ENCODE assay signal across 8 mouse cellular contexts in genomic region chr15:12321788-12322621, GRCm38 (mm10). TPM values are rescaled to one million over a fixed set of nuclear protein-coding genes. Genes with fewer than 3 reads are reported as not detected.
DNase-seq lines count a peak whose midpoint lies in the region; ATAC-seq and TF ChIP-seq lines count a peak whose summit lies in the region.

1810049J17Rik (minus strand) TSS chr15:12321899.

- intact Hi-C loops in left cerebral cortex, adult 2 months (cut with DNase I) = loop anchor here (5.0 to 10.0 kb wide), 4 partner anchors 115 to 917 kb away; partner anchors contain the start of genes Mtmr12 and Pdzd2
- intact Hi-C loops in left cerebral cortex, postnatal 10 days (cut with DNase I) = loop anchor here (5.0 kb wide), 1 partner anchor 55 kb away; no protein-coding TSS in a partner anchor

- ATAC-seq in limb, embryonic 15.5 days (ENCODE audit: insufficient number of reproducible peaks, low FRiP score, low TSS enrichment, low read depth) = no peak
- ATAC-seq in midbrain, embryonic 15.5 days (replicated peaks) = peak; percentile 53
- ATAC-seq in stomach, embryonic 15.5 days (ENCODE audit: insufficient read depth, low FRiP score, low read depth) = peak; percentile 28; the same call in 1 of the 2 replicates

- H3K9ac ChIP-seq in limb, embryonic 15.5 days = peak within 1 kb of the TSS; percentile 89
- peak within 1 kb of the TSS; percentile 92 for H3K9ac ChIP-seq in midbrain, embryonic 15.5 days
- H3K9ac ChIP-seq in stomach, embryonic 15.5 days = peak within 1 kb of the TSS; percentile 97

- no peaks in the 10 kb centered on the region for H3K36me3 ChIP-seq in limb, embryonic 15.5 days
- no peaks in the 10 kb centered on the region for H3K36me3 ChIP-seq in midbrain, embryonic 15.5 days (replicated peaks)
- H3K36me3 ChIP-seq in stomach, embryonic 15.5 days = no peaks in the 10 kb centered on the region

- peak within 1 kb of the TSS; percentile 70 for H3K4me2 ChIP-seq in limb, embryonic 15.5 days
- H3K4me2 ChIP-seq in midbrain, embryonic 15.5 days = peak within 1 kb of the TSS; percentile 78
- H3K4me2 ChIP-seq in stomach, embryonic 15.5 days = peak within 1 kb of the TSS; percentile 76

- peaks cover 8% of the 10 kb centered on the region for H3K4me1 ChIP-seq in limb, embryonic 15.5 days
- H3K4me1 ChIP-seq in midbrain, embryonic 15.5 days = peaks cover 29% of the 10 kb centered on the region
- H3K4me1 ChIP-seq in stomach, embryonic 15.5 days = peaks cover 11% of the 10 kb centered on the region; the same call in 1 of the 2 replicates

- under 1% methylated on average over 67 of the region's 70 CpGs for WGBS in limb, embryonic 15.5 days
- under 1% methylated on average over 63 of the region's 70 CpGs for WGBS in midbrain, embryonic 15.5 days
- WGBS in stomach, embryonic 15.5 days = under 1% methylated on average over 70 of the region's 70 CpGs

- peaks cover 4% of the 10 kb centered on the region; the same call in 1 of the 2 replicates for H3K27me3 ChIP-seq in limb, embryonic 15.5 days
- H3K27me3 ChIP-seq in midbrain, embryonic 15.5 days (replicated peaks) = peaks cover 4% of the 10 kb centered on the region; the same call in 1 of the 2 replicates
- no peaks in the 10 kb centered on the region for H3K27me3 ChIP-seq in stomach, embryonic 15.5 days (replicated peaks)

- H3K9me3 ChIP-seq in limb, embryonic 15.5 days = no peaks in the 10 kb centered on the region
- no peaks in the 10 kb centered on the region for H3K9me3 ChIP-seq in midbrain, embryonic 15.5 days
- no peaks in the 10 kb centered on the region for H3K9me3 ChIP-seq in stomach, embryonic 15.5 days

- DNase-seq in left cerebral cortex, adult 2 months (ENCODE audit: extremely low spot score in 1 of 2, low spot score in 2 of 2) = peak in 1 of 2 experiments; percentile 38
- no peak for DNase-seq in left cerebral cortex, postnatal 10 days (ENCODE audit: extremely low spot score in 1 of 2, low spot score in 2 of 2)
- peak; percentile 43 for DNase-seq in cerebellum, adult 8-10 months
- DNase-seq in frontal cortex, postnatal 14 days (ENCODE audit: low spot score in 2 of 2) = peak; percentile 11 to 19
- DNase-seq in hindlimb bud, embryonic 11.5 days (ENCODE audit: extremely low spot score, low read depth, low spot score) = peak; percentile 5

- peak within 1 kb of the TSS; percentile 100 for H3K4me3 ChIP-seq in left cerebral cortex, adult 2 months
- H3K4me3 ChIP-seq in limb, embryonic 15.5 days = peak within 1 kb of the TSS; percentile 98
- H3K4me3 ChIP-seq in midbrain, embryonic 15.5 days = peak within 1 kb of the TSS; percentile 91
- H3K4me3 ChIP-seq in stomach, embryonic 15.5 days (replicated peaks) = peak within 1 kb of the TSS; percentile 100

- peak within 1 kb of the TSS; percentile 99 for H3K27ac ChIP-seq in left cerebral cortex, adult 2 months
- peak within 1 kb of the TSS; percentile 91 for H3K27ac ChIP-seq in limb, embryonic 15.5 days
- H3K27ac ChIP-seq in midbrain, embryonic 15.5 days = peak within 1 kb of the TSS; percentile 96
- peak within 1 kb of the TSS; percentile 93 for H3K27ac ChIP-seq in stomach, embryonic 15.5 days

- TF ChIP-seq CTCF in left cerebral cortex, adult 2 months (IDR thresholded peaks at IDR 0.05) = no peak

RNA-seq across cellular contexts. Expression of gene 1810049J17Rik, which starts in this region (rescaled TPM):
- total RNA-seq in left cerebral cortex, adult 2 months (2021) = 1 to 10 TPM; 1.2 to 2.6 TPM
- total RNA-seq in left cerebral cortex, postnatal 10 days (2021) = under 1 TPM in 1 of 2 experiments, not detected in 1; 0.86 TPM
- polyA plus RNA-seq in limb, embryonic 15.5 days (2015; fragmentation: Nextera tagmentation; extraction: Ambion mirVana) = 0.59 and 0.89 TPM in 2 replicates
- 1.1 TPM in 2 replicates for polyA plus RNA-seq in midbrain, embryonic 15.5 days (2015; fragmentation: Nextera tagmentation; extraction: Ambion mirVana)
- 0.39 TPM in 1 of 2 replicates, not detected in the other for polyA plus RNA-seq in stomach, embryonic 15.5 days (2015; fragmentation: Nextera tagmentation; extraction: Ambion mirVana)

Comparison
In these comparisons a context has a peak if more than half of its experiments do, and no peak if none do; other contexts are left out.
1. Peak in ATAC-seq, H3K4me3 ChIP-seq, H3K27ac ChIP-seq, H3K9ac ChIP-seq and H3K4me2 ChIP-seq in stomach, embryonic 15.5 days; RNA of the gene not detected or under 1 TPM.
2. DNase-seq: peak in cerebellum, adult 8-10 months (single experiment), frontal cortex, postnatal 14 days (2 of 2) and hindlimb bud, embryonic 11.5 days (single experiment); none in left cerebral cortex, postnatal 10 days (0 of 2).
3. Peak in every context shown above with its lines, with median percentiles within 50 percentile points of each other: H3K27ac ChIP-seq, H3K4me3 ChIP-seq, H3K4me2 ChIP-seq and H3K9ac ChIP-seq.